Mouse (Mus musculus) G1E-ER4 (cell line): ENCODE results near the gene Lcor. TPM values are rescaled to one million over a fixed set of nuclear protein-coding genes. Genes with fewer than 3 reads are reported as not detected.

ENCODE experiments used
- GATA1 ChIP-seq: IDR thresholded peaks from one replicate; pipeline ENCODE4 v1.8.0; 2012; ENCODE audit warnings: low read length, inconsistent platforms
- polyA plus RNA-seq: library from polyadenylated mRNA; stranded (reverse); fragments of >175 nt; gene quantifications from 2 replicates; pipeline ENCODE4 v1.2.3, GENCODE M21; 2012

Gene Lcor
- polyA plus RNA-seq, result 2.8 TPM in 2 replicates

GRCm38 (mm10) chr19:41482190-41482908, at the start of gene Lcor:
Gene Lcor (plus strand): TSS chr19:41482637.
- no peak for TF ChIP-seq GATA1

GRCm38 (mm10) chr19:41435366-41435765, 47.1 kb upstream of the Lcor start:
- TF ChIP-seq GATA1, result no peak

- no peak for TF ChIP-seq GATA1
Measured at GRCm38 (mm10) chr19:41436461-41436860, 46.0 kb upstream of the Lcor start.

GRCm38 (mm10) chr19:41438953-41439352, 43.5 kb upstream of the Lcor start:
- no peak for TF ChIP-seq GATA1

GRCm38 (mm10) chr19:41441446-41441845, 41.0 kb upstream of the Lcor start:
- no peak for TF ChIP-seq GATA1

GRCm38 (mm10) chr19:41441911-41442607, 40.4 kb upstream of the Lcor start:
- TF ChIP-seq GATA1, result no peak

GRCm38 (mm10) chr19:41442608-41442969, 39.8 kb upstream of the Lcor start:
- no peak for TF ChIP-seq GATA1

- TF ChIP-seq GATA1, result no peak
Measured at GRCm38 (mm10) chr19:41444491-41444890, 37.9 kb upstream of the Lcor start.

GRCm38 (mm10) chr19:41445013-41445610, 37.3 kb upstream of the Lcor start:
- no peak for TF ChIP-seq GATA1

GRCm38 (mm10) chr19:41445723-41446122, 36.7 kb upstream of the Lcor start:
- TF ChIP-seq GATA1, result no peak

GRCm38 (mm10) chr19:41447166-41447565, 35.3 kb upstream of the Lcor start:
- TF ChIP-seq GATA1, result no peak

- TF ChIP-seq GATA1, result no peak
Measured at GRCm38 (mm10) chr19:41447760-41448159, 34.7 kb upstream of the Lcor start.

GRCm38 (mm10) chr19:41449415-41450075, 32.9 kb upstream of the Lcor start:
- TF ChIP-seq GATA1, result no peak

GRCm38 (mm10) chr19:41452166-41452565, 30.3 kb upstream of the Lcor start:
- no peak for TF ChIP-seq GATA1

- TF ChIP-seq GATA1, result no peak
Measured at GRCm38 (mm10) chr19:41454601-41455000, 27.8 kb upstream of the Lcor start.

GRCm38 (mm10) chr19:41455091-41455626, 27.3 kb upstream of the Lcor start:
- TF ChIP-seq GATA1, result no peak
